Mouse (Mus musculus) heart, embryonic 15.5 days (tissue): Measurements from ENCODE around the gene Cisd3. TPM values are rescaled to one million over a fixed set of nuclear protein-coding genes. Genes with fewer than 3 reads are reported as not detected.

ENCODE experiments used
- ATAC-seq: fragments of 200-750 bp; cut with Nextera tagmentation; replicated peaks from 2 replicates; pipeline ENCODE4 v1.8.0; 2017; ENCODE audit warnings: low read depth, moderate TSS enrichment; ENCODE audit not compliant: insufficient number of reproducible peaks, insufficient read depth, low FRiP score
- H3K27ac ChIP-seq: fragments of 300-500 bp; sonication (generic); 2 replicates; pipeline ENCODE4 v1.5.1; 2015; ENCODE audit warnings: mild to moderate bottlenecking, inconsistent platforms
- H3K27me3 ChIP-seq: fragments of 300-500 bp; sonication (generic); 2 replicates; pipeline ENCODE4 v1.6.1; 2015; ENCODE audit warnings: inconsistent platforms
- H3K36me3 ChIP-seq: fragments of 300-500 bp; sonication (generic); 2 replicates; pipeline ENCODE4 v1.6.1; 2015; ENCODE audit warnings: mild to moderate bottlenecking, inconsistent platforms
- H3K4me1 ChIP-seq: fragments of 300-500 bp; sonication (generic); replicated peaks from 2 replicates; pipeline ENCODE4 v1.6.1; 2015; ENCODE audit warnings: inconsistent platforms
- H3K4me2 ChIP-seq: fragments of 300-500 bp; sonication (generic); 2 replicates; pipeline ENCODE4 v1.6.1; 2015; ENCODE audit warnings: inconsistent platforms, mild to moderate bottlenecking, moderate library complexity
- H3K4me3 ChIP-seq: fragments of 300-500 bp; sonication (generic); 2 replicates; pipeline ENCODE4 v1.5.1; 2015; ENCODE audit warnings: mild to moderate bottlenecking, inconsistent platforms
- H3K9ac ChIP-seq: fragments of 300-500 bp; sonication (generic); 2 replicates; pipeline ENCODE4 v1.6.1; 2015; ENCODE audit warnings: mild to moderate bottlenecking, inconsistent platforms
- H3K9me3 ChIP-seq: fragments of 300-500 bp; sonication (generic); replicated peaks from 2 replicates; pipeline ENCODE4 v1.6.1; 2016; ENCODE audit warnings: inconsistent platforms
- WGBS: fragments of 180-500 bp; shearing (Covaris S2); methylation state at CpG from one replicate; pipeline ENCODE4 v1.1.7; 2015; ENCODE audit warnings: mixed read lengths; 5-methylcytosine and 5-hydroxymethylcytosine counted together
- polyA plus RNA-seq: library from polyadenylated mRNA; unstranded; fragments of >200 nt; fragmentation: Nextera tagmentation; extraction: Ambion mirVana; gene quantifications from 2 replicates; pipeline ENCODE4 v1.2.1, GENCODE M21; 2015

Cisd3 gene
- polyA plus RNA-seq, 1 experiment from 2014 or later = 69.4 TPM

GRCm38 (mm10) chr11:97694435-97694834, 8.8 kb downstream of the Cisd3 start:
- 85% methylated on average over 4 of the region's 4 CpGs for WGBS
- no peak for ATAC-seq
- H3K9ac ChIP-seq = peak overlapping the region; percentile 8; the same call in 1 of the 2 replicates

GRCm38 (mm10) chr11:97694921-97695711, 9.5 kb downstream of the Cisd3 start:
- WGBS = 52% methylated on average over 17 of the region's 17 CpGs
- Histone ChIP-seq H3K4me3 (peak overlapping the region; percentile 6; the same call in 1 of the 2 replicates), H3K36me3 (peaks cover 26% of the 10 kb centered on the region), H3K27ac (peak overlapping the region; percentile 84), H3K4me2 (peak overlapping the region; percentile 39), H3K4me1 (peaks cover 44% of the 10 kb centered on the region), H3K27me3 (no peaks in the 10 kb centered on the region), H3K9ac (peak overlapping the region; percentile 21), H3K9me3 (no peaks in the 10 kb centered on the region)
- peak; percentile 35 for ATAC-seq

More at GRCm38 (mm10) chr11:97694435-97694834, 8.8 kb downstream of the Cisd3 start:
- Histone ChIP-seq H3K36me3 (peaks cover 30% of the 10 kb centered on the region), H3K9me3 (no peaks in the 10 kb centered on the region), H3K27me3 (no peaks in the 10 kb centered on the region), H3K27ac (peak overlapping the region; percentile 84), H3K4me3 (no peak overlapping the region), H3K4me2 (peak overlapping the region; percentile 39), H3K4me1 (peaks cover 44% of the 10 kb centered on the region)

GRCm38 (mm10) chr11:97695712-97696401, 10.2 kb downstream of the Cisd3 start:
- WGBS = 61% methylated on average over 9 of the region's 9 CpGs
- Histone ChIP-seq H3K36me3 (peaks cover 18% of the 10 kb centered on the region), H3K9ac (peak overlapping the region; percentile 21; the same call in 1 of the 2 replicates), H3K4me3 (peak overlapping the region; percentile 6; the same call in 1 of the 2 replicates), H3K27me3 (no peaks in the 10 kb centered on the region), H3K4me2 (peak overlapping the region; percentile 39), H3K9me3 (no peaks in the 10 kb centered on the region), H3K4me1 (peaks cover 45% of the 10 kb centered on the region), H3K27ac (peak overlapping the region; percentile 84)
- no peak for ATAC-seq

GRCm38 (mm10) chr11:97696669-97697068, 11.0 kb downstream of the Cisd3 start:
- H3K4me3 ChIP-seq = no peak overlapping the region
- H3K9ac ChIP-seq = no peak overlapping the region
- H3K27ac ChIP-seq = peak overlapping the region; percentile 84; the same call in 1 of the 2 replicates

GRCm38 (mm10) chr11:97697199-97697890, 11.7 kb downstream of the Cisd3 start:
- H3K4me2 ChIP-seq = peak overlapping the region; percentile 98
- peak overlapping the region; percentile 96 for H3K9ac ChIP-seq
- H3K27me3 ChIP-seq = no peaks in the 10 kb centered on the region
- H3K4me3 ChIP-seq = peak overlapping the region; percentile 86
- H3K27ac ChIP-seq = peak overlapping the region; percentile 100
- ATAC-seq = no peak
- 44% methylated on average over 11 of the region's 11 CpGs for WGBS
- no peaks in the 10 kb centered on the region for H3K9me3 ChIP-seq
- H3K4me1 ChIP-seq = peaks cover 59% of the 10 kb centered on the region
- H3K36me3 ChIP-seq = peaks cover 6% of the 10 kb centered on the region

More at GRCm38 (mm10) chr11:97696669-97697068, 11.0 kb downstream of the Cisd3 start:
- Histone ChIP-seq H3K27me3 (no peaks in the 10 kb centered on the region), H3K4me1 (peaks cover 53% of the 10 kb centered on the region), H3K9me3 (no peaks in the 10 kb centered on the region), H3K36me3 (peaks cover 10% of the 10 kb centered on the region), H3K4me2 (0 out of 2 replicates have a peak overlapping the region, but pooled peaks have one; percentile 98)
- ATAC-seq = no peak
- WGBS = 85% methylated on average over 8 of the region's 8 CpGs

GRCm38 (mm10) chr11:97697891-97698529, 12.4 kb downstream of the Cisd3 start:
- H3K9me3 ChIP-seq = no peaks in the 10 kb centered on the region
- H3K36me3 ChIP-seq = no peaks in the 10 kb centered on the region
- 4% methylated on average over 14 of the region's 14 CpGs for WGBS
- H3K27ac ChIP-seq = peak overlapping the region; percentile 100
- peak overlapping the region; percentile 96 for H3K9ac ChIP-seq
- no peaks in the 10 kb centered on the region for H3K27me3 ChIP-seq
- ATAC-seq = no peak
- H3K4me2 ChIP-seq = peak overlapping the region; percentile 98
- H3K4me1 ChIP-seq = peaks cover 59% of the 10 kb centered on the region
- H3K4me3 ChIP-seq = peak overlapping the region; percentile 86

- Histone ChIP-seq H3K4me3 (peak overlapping the region; percentile 86), H3K36me3 (no peaks in the 10 kb centered on the region), H3K4me1 (peaks cover 62% of the 10 kb centered on the region), H3K27me3 (no peaks in the 10 kb centered on the region), H3K9ac (peak overlapping the region; percentile 96), H3K27ac (peak overlapping the region; percentile 100), H3K9me3 (no peaks in the 10 kb centered on the region), H3K4me2 (peak overlapping the region; percentile 98)
- under 1% methylated on average over 59 of the region's 63 CpGs for WGBS
- ATAC-seq = peak; percentile 7; the same call in 1 of the 2 replicates
These were observed 13.3 kb downstream of the Cisd3 start for GRCm38 (mm10) chr11:97698741-97699611.

GRCm38 (mm10) chr11:97699626-97700002, 14.0 kb downstream of the Cisd3 start:
- Histone ChIP-seq H3K4me3 (peak overlapping the region; percentile 86), H3K9me3 (no peaks in the 10 kb centered on the region), H3K4me1 (peaks cover 62% of the 10 kb centered on the region), H3K36me3 (peaks cover 1% of the 10 kb centered on the region; the same call in 1 of the 2 replicates), H3K4me2 (peak overlapping the region; percentile 98), H3K27ac (peak overlapping the region; percentile 100), H3K27me3 (no peaks in the 10 kb centered on the region), H3K9ac (peak overlapping the region; percentile 96)
- peak; percentile 44 for ATAC-seq
- 0% methylated on average over 6 of the region's 9 CpGs for WGBS

- ATAC-seq = peak; percentile 24
- no peaks in the 10 kb centered on the region for H3K27me3 ChIP-seq
- peak within 1 kb of the TSS; percentile 96 for H3K9ac ChIP-seq
- no peaks in the 10 kb centered on the region for H3K9me3 ChIP-seq
- peak within 1 kb of the TSS; percentile 86 for H3K4me3 ChIP-seq
- H3K4me2 ChIP-seq = peak within 1 kb of the TSS; percentile 98
- H3K4me1 ChIP-seq = peaks cover 59% of the 10 kb centered on the region
- peaks cover 3% of the 10 kb centered on the region; the same call in 1 of the 2 replicates for H3K36me3 ChIP-seq
- peak within 1 kb of the TSS; percentile 100 for H3K27ac ChIP-seq
- under 1% methylated on average over 85 of the region's 85 CpGs for WGBS
These were observed 14.5 kb downstream of the Cisd3 start, which contains the start of gene Pcgf2 for GRCm38 (mm10) chr11:97700003-97700745. Pcgf2 (minus strand) TSS chr11:97700497.
